Mouse (Mus musculus): ENCODE data around the gene Uvrag.

The Uvrag gene

DNA sequence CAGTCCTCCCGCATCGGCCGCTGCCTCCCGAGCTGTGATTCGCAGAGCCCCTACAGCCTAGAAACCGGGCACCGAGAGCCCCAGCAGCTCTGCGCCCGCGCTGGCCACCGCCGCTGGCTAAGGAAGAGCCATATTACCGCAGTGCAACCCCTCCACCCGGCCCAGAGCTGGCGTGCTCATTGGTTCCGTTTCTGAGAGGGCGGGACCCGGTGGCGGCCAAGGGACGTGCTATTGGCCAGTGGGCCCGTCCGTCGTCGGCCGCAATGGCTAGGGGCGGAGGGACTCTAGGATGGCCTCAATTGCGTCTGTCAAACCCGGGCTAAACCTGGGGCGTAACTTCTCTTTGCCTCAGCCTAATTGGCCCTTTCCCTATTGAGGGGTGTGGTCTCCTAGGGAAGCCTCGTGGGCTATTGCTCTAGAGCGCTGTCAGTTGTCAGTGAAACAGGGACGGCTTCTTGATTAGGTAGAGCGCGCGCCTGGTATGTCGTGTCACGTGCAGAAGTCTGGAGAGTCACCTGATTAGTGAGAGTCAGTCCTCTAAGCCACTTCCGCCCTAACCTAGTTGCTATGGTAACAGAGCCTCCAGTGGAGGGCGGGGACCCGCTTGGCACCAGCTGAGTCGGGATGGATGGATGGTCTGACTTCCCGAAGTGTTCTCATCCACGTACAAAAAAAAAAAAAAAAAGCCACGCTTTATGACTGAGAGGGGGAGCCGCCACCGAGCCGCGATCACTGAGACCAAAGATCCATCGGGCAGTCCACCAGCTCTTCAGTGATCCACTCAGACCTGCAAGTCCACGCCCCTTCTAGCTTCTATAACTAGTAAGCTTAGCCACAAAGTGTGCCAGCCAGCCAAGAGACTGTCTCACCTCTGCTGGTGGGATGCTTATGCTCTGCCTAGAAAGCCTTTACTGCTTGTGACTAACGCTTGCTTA is at the start of gene Uvrag:
Uvrag (minus strand) TSS at position 158 of the 935 bp plus-strand sequence.
- TF ChIP-seq GATA4 (IDR thresholded peaks at IDR 0.05; ENCODE audit: insufficient replicate concordance, low read length), result peak; percentile 29; the same call in 1 of the 2 replicates

DNA sequence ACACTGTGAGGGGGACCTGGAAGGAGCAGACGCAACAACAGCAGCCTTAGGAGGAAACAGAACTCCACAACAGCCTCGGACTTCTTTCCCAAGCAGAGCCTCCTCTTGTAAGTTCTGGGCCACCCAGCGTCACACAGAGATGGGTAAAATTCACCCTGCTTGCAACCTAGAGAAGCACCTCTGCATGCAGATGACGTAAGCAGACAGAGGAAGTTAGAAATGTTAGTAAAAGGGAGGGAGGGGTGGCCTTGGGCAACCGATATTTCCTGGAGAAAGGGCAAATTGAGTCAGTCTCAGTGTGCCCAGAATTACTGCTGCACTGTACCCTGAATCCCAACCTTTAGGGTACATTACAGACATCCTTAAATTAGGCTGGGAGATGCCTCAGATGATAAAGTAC is 48.9 kb upstream of the Uvrag start:
- TF ChIP-seq GATA4 (IDR thresholded peaks at IDR 0.05; ENCODE audit: insufficient replicate concordance, low read length), result no peak

DNA sequence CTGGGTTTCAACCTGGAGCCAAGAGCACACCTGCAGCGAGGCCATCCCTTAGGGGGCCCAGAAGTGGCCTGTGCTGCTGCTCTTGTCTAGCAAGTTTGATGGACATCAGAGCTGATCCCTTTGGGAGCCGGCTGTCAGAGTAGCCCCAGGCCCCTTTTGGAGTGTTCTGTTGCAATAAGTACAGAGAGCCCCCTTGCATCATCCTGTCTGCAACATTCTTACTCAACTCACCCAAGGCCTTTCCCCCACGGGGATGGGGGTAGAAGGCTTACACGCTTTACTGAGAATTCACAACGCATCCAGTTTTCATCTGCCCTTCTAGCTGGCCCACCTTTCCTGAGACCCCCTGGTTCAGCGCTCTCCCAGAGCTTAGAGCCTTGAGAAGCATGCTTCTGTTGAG is 47.7 kb upstream of the Uvrag start:
- no peak for TF ChIP-seq GATA4 (IDR thresholded peaks at IDR 0.05; ENCODE audit: insufficient replicate concordance, low read length)

- TF ChIP-seq GATA4 (IDR thresholded peaks at IDR 0.05; ENCODE audit: insufficient replicate concordance, low read length), result no peak
These were observed 46.5 kb upstream of the Uvrag start for GRCm38 (mm10) chr7:99187451-99187850.

DNA sequence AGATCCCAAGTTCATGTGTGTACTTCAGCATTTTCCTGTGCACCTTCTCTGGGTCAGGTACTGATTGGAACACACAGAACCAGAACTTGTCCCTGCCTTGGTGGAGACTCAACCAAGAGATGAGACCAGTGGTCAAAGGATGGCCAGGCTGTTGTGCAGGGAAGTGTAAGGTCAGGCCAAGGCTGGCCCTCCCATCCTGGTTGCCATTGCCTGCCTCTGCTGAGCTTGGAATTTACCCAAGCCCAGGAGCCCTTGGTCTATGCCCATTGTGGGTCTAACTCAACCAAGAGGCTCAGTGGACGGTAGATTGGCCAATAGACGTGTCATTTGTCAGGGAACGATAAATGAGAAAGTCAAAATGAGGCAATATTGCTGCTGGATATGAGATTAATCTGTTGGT is 44.5 kb upstream of the Uvrag start:
- no peak for TF ChIP-seq GATA4 (IDR thresholded peaks at IDR 0.05; ENCODE audit: insufficient replicate concordance, low read length)

- TF ChIP-seq GATA4 (IDR thresholded peaks at IDR 0.05; ENCODE audit: insufficient replicate concordance, low read length), result no peak
These were observed 42.8 kb upstream of the Uvrag start for GRCm38 (mm10) chr7:99183751-99184150.

DNA sequence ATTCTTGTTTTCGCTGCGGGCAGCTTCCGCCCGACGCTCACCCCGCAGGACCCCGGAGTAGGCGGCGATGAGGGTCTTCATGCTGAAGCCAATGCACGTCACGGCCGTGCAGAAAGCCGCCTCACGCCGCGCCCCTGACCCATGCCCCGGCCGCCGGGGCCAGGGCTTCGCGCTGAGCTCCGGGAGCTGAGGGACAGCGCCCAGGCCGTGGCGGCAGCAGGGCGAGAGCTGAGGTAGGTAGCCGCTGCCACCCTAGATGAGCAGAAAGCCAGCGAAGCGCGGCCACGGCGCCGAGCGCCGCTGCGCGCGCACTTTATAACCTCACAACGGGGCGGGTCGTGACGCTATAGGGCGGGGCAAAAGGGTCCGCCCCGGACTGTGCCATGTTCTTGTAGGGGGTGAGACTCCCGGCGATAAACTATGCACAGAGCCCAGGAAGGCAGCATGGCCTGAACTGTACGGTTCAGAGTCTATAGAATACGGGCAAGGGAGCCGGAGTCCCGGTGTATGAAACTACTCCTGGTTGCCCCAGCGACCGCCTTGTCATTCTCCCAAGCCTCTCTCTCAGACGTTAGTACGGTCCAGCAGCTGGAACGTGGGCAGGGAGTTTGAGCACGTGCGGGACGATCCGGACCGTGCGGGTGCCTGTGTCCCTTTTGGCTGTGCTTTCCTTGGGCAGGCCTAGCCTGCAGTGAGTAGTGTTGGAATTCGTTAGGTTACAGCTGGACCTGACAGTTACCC is 41.7 kb upstream of the Uvrag start, which contains the start of gene Dgat2:
Dgat2 (minus strand) TSS at position 288 of the 741 bp plus-strand sequence.
- no peak; the same call in 1 of the 2 replicates for TF ChIP-seq GATA4 (IDR thresholded peaks at IDR 0.05; ENCODE audit: insufficient replicate concordance, low read length)

GRCm38 (mm10) chr7:99181619-99182431 is 40.9 kb upstream of the Uvrag start:
- no peak for TF ChIP-seq GATA4 (IDR thresholded peaks at IDR 0.05; ENCODE audit: insufficient replicate concordance, low read length)

DNA sequence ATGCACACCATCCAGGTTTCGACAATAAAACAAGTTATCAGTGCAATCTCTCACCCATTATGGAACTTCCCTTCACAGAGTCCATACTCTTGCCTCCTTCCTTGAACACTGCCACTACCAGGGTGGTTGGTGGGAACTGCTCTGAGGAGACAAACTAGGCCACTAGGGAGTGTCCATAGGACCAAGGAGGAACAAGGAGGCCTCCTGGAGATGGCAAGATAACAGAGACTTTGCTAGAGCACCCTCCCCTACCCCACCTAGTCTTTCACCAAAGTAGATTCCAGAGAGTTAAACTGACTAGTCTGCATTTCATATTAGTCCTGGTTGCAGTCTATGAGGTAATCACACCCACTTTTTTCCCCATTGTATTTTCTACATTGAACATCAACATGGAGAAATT is 39.2 kb upstream of the Uvrag start:
- peak; percentile 69 for TF ChIP-seq GATA4 (IDR thresholded peaks at IDR 0.05; ENCODE audit: insufficient replicate concordance, low read length)

DNA sequence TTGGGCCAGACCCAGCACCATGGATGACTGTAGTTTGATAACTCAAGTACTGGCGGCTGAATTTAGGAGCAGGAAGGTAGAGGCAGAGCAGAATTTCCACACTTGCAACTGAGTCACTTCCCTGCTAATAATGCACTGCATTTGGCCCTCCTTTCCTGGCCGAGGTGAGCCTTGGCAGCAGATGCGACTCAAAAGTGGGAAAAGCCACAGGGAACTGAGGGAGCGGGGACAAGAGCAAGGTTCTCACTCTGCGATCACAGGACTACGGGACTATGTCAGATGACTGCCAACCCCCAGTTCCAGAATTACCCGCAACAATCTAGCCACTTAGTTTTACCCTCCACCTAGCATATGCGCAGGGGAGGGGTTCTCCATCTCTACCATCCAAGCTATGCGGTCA is 38.3 kb upstream of the Uvrag start:
- TF ChIP-seq GATA4 (IDR thresholded peaks at IDR 0.05; ENCODE audit: insufficient replicate concordance, low read length), result no peak

- TF ChIP-seq GATA4 (IDR thresholded peaks at IDR 0.05; ENCODE audit: insufficient replicate concordance, low read length), result no peak
These were observed 36.4 kb upstream of the Uvrag start for GRCm38 (mm10) chr7:99177386-99177785.

- no peak for TF ChIP-seq GATA4 (IDR thresholded peaks at IDR 0.05; ENCODE audit: insufficient replicate concordance, low read length)
These were observed 34.7 kb upstream of the Uvrag start for GRCm38 (mm10) chr7:99175666-99176065.

- no peak for TF ChIP-seq GATA4 (IDR thresholded peaks at IDR 0.05; ENCODE audit: insufficient replicate concordance, low read length)
These were observed 34.2 kb upstream of the Uvrag start for GRCm38 (mm10) chr7:99175118-99175517.

DNA sequence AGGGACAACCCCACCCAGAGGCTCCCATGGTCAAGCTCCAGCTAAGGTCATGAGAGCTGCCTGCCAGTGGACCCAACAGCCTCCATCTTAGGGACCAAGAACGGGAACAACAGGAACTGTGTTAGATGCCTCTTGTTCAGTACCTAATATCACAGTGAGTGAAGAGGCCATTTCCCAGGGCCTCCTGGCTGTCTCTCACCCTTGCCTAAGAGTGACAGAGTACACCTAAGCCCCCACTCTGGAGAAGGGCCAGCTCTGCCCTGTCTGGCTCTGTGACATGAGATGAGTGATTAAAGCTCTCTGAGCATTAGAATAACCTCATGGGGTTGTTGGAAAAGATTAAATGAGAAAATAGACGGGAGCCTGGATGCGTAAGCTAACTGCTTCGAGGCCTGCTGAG is 33.1 kb upstream of the Uvrag start:
- TF ChIP-seq GATA4 (IDR thresholded peaks at IDR 0.05; ENCODE audit: insufficient replicate concordance, low read length), result no peak

DNA sequence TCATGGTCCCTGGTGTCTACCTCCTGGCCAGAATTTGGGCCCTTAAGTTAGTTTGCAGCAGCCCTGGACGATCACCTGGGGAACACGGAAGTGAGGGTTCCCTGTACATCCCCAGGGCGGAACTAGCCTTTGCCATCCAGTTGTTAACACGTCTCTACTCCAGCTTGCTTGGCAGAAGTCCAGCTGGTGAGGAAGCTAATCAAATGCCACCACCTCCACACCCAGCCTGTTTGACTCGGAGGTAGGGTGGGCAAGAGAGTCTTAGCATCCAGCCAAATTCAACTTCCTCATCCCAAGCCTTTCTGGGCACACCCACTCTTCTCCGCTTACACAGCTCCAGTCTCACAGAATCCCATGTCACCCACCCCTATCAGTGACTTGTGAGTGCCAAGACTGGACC is 32.0 kb upstream of the Uvrag start:
- TF ChIP-seq GATA4 (IDR thresholded peaks at IDR 0.05; ENCODE audit: insufficient replicate concordance, low read length), result no peak

Data from liver, adult (tissue).